Mouse (Mus musculus) spleen, adult 10 weeks (tissue): ENCODE data around the gene Gm4312. TPM values are rescaled to one million over a fixed set of nuclear protein-coding genes. Genes with fewer than 3 reads are reported as not detected.

Experiments used
- polyA plus RNA-seq: library from polyadenylated mRNA; stranded (reverse); fragments of 350-450 nt; fragmentation: Illumina TruSeq; extraction: RNeasy Lipid Tissue Mini Kit (QIAGEN cat#74804); gene quantifications from one replicate; pipeline ENCODE4 v1.2.3, GENCODE M21; 2015; ENCODE audit warnings: low replicate concordance; ENCODE audit not compliant: insufficient read depth

Gm4312 gene
- polyA plus RNA-seq = not detected

DNA sequence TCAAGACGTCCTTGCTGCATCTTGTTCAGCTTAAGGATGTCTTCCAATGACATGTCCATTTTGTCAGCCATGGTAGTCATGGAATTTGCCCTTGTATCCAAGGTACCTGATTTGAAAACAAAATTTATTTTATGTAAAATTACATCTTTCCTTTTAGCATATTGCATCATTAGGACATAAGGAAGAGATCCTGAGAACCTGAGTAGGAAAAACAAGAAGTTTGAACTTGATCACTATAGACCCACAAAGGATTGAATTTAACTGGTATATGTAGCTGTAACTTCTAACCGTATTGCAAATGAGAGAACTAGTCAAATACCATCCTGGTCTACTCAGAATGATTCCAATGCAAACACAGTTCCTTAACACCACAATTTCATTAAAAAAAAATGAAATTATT is at the start of gene Gm4312:
Gene Gm4312, minus strand, starts transcription at position 101 of the 400 bp plus-strand sequence.

GRCm38 (mm10) chr10:100361038-100361437 is 21.3 kb downstream of the Gm4312 start, which contains the start of gene Gm4307:
Gm4307 (plus strand) TSS chr10:100361338.

DNA sequence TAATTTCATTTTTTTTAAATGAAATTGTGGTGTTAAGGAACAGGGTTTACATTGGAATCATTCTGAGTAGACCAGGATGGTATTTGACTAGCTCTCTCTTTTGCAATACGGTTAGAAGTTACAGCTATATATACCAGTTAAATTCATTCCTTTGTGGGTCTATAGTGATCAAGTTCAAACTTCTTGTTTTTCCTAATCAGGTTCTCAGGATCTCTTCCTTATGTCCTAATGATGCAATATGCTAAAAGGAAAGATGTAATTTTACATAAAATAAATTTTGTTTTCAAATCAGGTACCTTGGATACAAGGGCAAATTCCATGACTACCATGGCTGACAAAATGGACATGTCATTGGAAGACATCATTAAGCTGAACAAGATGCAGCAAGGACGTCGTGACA is 31.6 kb downstream of the Gm4312 start, which contains the start of gene Gm4305:
Gene Gm4305, plus strand, starts transcription at position 301 of the 400 bp plus-strand sequence.

GRCm38 (mm10) chr10:100345672-100346071 is 36.7 kb downstream of the Gm4312 start, which contains the start of gene Gm4303:
Gm4303 (plus strand) TSS chr10:100345972.

DNA sequence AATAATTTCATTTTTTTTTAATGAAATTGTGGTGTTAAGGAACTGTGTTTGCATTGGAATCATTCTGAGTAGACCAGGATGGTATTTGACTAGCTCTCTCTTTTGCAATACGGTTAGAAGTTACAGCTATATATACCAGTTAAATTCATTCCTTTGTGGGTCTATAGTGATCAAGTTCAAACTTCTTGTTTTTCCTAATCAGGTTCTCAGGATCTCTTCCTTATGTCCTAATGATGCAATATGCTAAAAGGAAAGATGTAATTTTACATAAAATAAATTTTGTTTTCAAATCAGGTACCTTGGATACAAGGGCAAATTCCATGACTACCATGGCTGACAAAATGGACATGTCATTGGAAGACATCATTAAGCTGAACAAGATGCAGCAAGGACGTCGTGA is 41.8 kb downstream of the Gm4312 start, which contains the start of gene Gm4302:
Gene Gm4302, plus strand, starts transcription at position 301 of the 400 bp plus-strand sequence.

DNA sequence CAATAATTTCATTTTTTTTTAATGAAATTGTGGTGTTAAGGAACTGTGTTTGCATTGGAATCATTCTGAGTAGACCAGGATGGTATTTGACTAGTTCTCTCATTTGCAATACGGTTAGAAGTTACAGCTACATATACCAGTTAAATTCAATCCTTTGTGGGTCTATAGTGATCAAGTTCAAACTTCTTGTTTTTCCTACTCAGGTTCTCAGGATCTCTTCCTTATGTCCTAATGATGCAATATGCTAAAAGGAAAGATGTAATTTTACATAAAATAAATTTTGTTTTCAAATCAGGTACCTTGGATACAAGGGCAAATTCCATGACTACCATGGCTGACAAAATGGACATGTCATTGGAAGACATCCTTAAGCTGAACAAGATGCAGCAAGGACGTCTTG is 47.0 kb downstream of the Gm4312 start, which contains the start of gene Gm4301:
Gene Gm4301, plus strand, starts transcription at position 301 of the 400 bp plus-strand sequence.

Other genes with a start within 250 kb of the Gm4312 start
- not detected for gene Gm4301, start 46.9 kb downstream of the Gm4312 start, polyA plus RNA-seq
- gene Gm4302, start 41.7 kb downstream of the Gm4312 start, polyA plus RNA-seq = not detected
- gene Gm4303, start 36.6 kb downstream of the Gm4312 start, polyA plus RNA-seq = not detected
- not detected for gene Gm4305, start 31.5 kb downstream of the Gm4312 start, polyA plus RNA-seq
- gene Gm4307, start 21.2 kb downstream of the Gm4312 start, polyA plus RNA-seq = not detected
- 7.8 TPM for gene Tmtc3, start 104.8 kb upstream of the Gm4312 start, polyA plus RNA-seq
- 6.2 TPM for gene Cep290, start 105.0 kb upstream of the Gm4312 start, polyA plus RNA-seq
- 11.9 TPM for gene 4930430F08Rik, start 207.9 kb upstream of the Gm4312 start, polyA plus RNA-seq
- gene 1700017N19Rik, start 207.9 kb upstream of the Gm4312 start, polyA plus RNA-seq = not detected